Mouse (Mus musculus): Measurements from ENCODE around the gene BC107364. TPM values are rescaled to one million over a fixed set of nuclear protein-coding genes. Genes with fewer than 3 reads are reported as not detected.
A peak's percentile ranks its signal among the peaks of the same experiment; 100 is the strongest.
"Not testable (repeated sequence)": the region's sequence is repeated elsewhere in the genome, so short reads cannot be mapped to it uniquely, and the experiment has no call there.

BC107364 gene
- polyA plus RNA-seq, 1 experiment from 2014 or later, result not detected

DNA sequence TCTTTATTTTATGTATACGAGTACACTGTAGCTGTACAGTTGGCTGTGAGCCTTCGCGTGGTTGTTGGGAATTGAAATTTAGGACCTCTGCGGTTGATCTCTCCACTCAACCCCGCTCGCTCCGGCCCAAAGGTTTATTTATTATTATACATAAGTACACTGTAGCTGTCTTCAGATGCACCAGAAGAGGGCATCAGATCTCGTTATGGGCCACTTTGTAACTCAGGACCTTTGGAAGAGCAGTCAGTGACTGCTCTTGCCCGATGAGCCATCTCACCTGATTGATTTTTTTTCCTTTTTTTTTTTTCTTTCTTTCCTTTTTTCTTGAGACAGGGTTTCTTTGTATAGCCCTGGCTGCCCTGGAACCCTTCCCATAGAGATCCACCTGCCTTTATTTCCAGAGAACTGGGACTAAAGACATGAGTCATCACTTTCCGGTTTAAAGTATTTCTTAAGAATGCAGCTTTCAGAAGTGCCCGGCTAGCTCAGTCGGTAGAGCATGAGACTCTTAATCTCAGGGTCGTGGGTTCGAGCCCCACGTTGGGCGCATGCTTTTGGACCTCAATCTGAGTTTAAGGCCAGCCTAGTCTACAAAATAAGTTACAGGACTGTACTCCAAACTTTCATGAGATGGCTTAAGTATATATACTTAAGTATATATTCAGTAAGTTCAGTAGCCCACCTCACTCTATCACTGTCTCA lies 24.2 kb downstream of the BC107364 start:
- Histone ChIP-seq H3K36me3 (no peaks in the 10 kb centered on the region), H3K27ac (no peak overlapping the region), H3K4me1 (replicated peaks) (peaks cover 46% of the 10 kb centered on the region), H3K9me3 (no peaks in the 10 kb centered on the region), H3K4me3 (peak overlapping the region; percentile 39), H3K27me3 (ENCODE audit: insufficient read depth, poor library complexity, severe bottlenecking) (peaks cover 63% of the 10 kb centered on the region)
- peak; percentile 59 for DNase-seq (ENCODE audit: low spot score)
- WGBS, result 10% methylated on average over 16 of the region's 16 CpGs

DNA sequence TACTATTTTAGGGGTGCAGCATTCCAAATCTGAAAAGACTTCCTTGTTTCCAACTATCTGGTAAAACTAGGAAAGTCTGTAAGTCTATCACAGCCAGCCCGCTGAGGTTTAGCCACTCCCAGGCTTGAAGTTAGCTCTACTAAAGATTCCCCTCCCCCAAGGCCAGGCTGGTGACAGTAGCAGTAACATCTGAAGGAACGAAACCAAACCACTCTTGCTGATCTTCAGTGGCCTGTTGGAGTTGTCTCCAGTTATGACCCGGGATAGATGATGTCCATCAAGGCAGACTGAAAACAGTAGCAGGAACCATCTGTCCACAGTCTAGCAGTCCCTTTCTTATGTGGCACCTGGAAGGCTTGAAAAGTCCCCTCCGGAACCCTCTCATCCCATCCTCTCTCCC lies 24.8 kb downstream of the BC107364 start:
- Histone ChIP-seq H3K27ac (no peak overlapping the region), H3K27me3 (ENCODE audit: insufficient read depth, poor library complexity, severe bottlenecking) (peaks cover 65% of the 10 kb centered on the region), H3K9me3 (no peaks in the 10 kb centered on the region), H3K36me3 (no peaks in the 10 kb centered on the region), H3K4me3 (peak overlapping the region; percentile 39), H3K4me1 (replicated peaks) (peaks cover 43% of the 10 kb centered on the region)
- 8% methylated on average over 4 of the region's 4 CpGs for WGBS
- no peak for DNase-seq (ENCODE audit: low spot score)

DNA sequence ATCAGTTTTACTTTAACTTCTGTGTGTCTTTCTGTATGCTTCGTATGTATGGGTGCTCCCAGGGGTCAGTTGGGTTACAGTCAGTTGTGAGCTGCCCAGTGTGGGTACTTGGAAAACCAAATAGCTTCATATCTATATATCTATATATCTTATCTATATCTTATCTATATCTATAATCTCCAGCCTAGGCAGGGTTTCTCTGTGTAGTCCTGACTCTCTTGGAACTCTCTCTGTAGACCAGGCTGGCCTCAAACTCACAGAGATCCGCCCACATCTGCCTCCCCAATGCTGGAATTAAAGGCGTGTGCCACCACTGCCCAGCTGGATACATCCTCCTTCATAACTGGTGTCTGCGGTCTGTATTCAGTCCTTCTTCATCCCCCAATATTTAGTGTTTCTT lies 25.8 kb downstream of the BC107364 start:
- no peak for DNase-seq (ENCODE audit: low spot score)
- 82% methylated on average over 4 of the region's 4 CpGs for WGBS
- no peaks in the 10 kb centered on the region for H3K9me3 ChIP-seq
- H3K36me3 ChIP-seq, result no peaks in the 10 kb centered on the region
- no peak overlapping the region for H3K4me3 ChIP-seq
- peaks cover 34% of the 10 kb centered on the region; the same call in 1 of the 2 replicates for H3K4me1 ChIP-seq (replicated peaks)
- H3K27me3 ChIP-seq (ENCODE audit: insufficient read depth, poor library complexity, severe bottlenecking), result peaks cover 58% of the 10 kb centered on the region
- no peak overlapping the region for H3K27ac ChIP-seq

- whole genome bisulfite sequencing, result 12% methylated on average over 4 of the region's 4 CpGs
- H3K4me1 ChIP-seq (replicated peaks), result peaks cover 32% of the 10 kb centered on the region; the same call in 1 of the 2 replicates
- not testable (repeated sequence) for H3K36me3 ChIP-seq; H3K4me3 ChIP-seq; H3K27ac ChIP-seq; H3K9me3 ChIP-seq; DNase-seq (ENCODE audit: low spot score)
- H3K27me3 ChIP-seq (ENCODE audit: insufficient read depth, poor library complexity, severe bottlenecking), result peaks cover 44% of the 10 kb centered on the region
Measured at GRCm38 (mm10) chr3:96424447-96424846, 27.7 kb downstream of the BC107364 start.

DNA sequence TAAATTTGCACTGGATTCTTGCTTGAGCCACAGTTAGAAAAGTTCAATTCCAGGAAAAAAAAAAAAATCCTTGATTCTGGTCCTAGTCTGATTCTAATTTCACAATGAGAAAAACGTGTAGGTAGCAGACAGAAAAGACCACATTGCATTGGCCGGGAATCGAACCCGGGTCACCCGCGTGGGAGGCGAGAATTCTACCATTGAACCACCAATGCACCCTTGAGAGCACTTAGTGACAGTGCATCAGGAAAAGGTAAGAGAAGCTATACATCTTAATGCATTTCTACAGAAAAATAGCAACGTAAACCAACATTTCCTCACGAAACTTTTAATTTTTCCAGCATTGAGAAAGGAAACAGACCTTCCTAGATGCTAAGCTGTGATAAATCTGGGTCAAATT lies 28.2 kb downstream of the BC107364 start:
- Histone ChIP-seq H3K27me3 (ENCODE audit: insufficient read depth, poor library complexity, severe bottlenecking) (peaks cover 38% of the 10 kb centered on the region), H3K9me3 (no peaks in the 10 kb centered on the region), H3K36me3 (no peaks in the 10 kb centered on the region), H3K4me1 (replicated peaks) (peaks cover 32% of the 10 kb centered on the region; the same call in 1 of the 2 replicates), H3K27ac (no peak overlapping the region), H3K4me3 (no peak overlapping the region)
- WGBS, result 16% methylated on average over 9 of the region's 9 CpGs
- DNase-seq (ENCODE audit: low spot score), result no peak

- no peak for DNase-seq (ENCODE audit: low spot score)
Measured at GRCm38 (mm10) chr3:96420796-96421195, 31.3 kb downstream of the BC107364 start.

GRCm38 (mm10) chr3:96418902-96419301 lies 33.2 kb downstream of the BC107364 start:
- not testable (repeated sequence) for H3K27ac ChIP-seq; DNase-seq (ENCODE audit: low spot score); H3K9me3 ChIP-seq; H3K36me3 ChIP-seq; H3K4me3 ChIP-seq; H3K4me1 ChIP-seq (replicated peaks)
- 74% methylated on average over 5 of the region's 5 CpGs for WGBS
- H3K27me3 ChIP-seq (ENCODE audit: insufficient read depth, poor library complexity, severe bottlenecking), result peaks cover 17% of the 10 kb centered on the region

More at GRCm38 (mm10) chr3:96420796-96421195, 31.3 kb downstream of the BC107364 start:
- no peaks in the 10 kb centered on the region for H3K36me3 ChIP-seq
- H3K9me3 ChIP-seq, result no peaks in the 10 kb centered on the region
- no peak overlapping the region for H3K4me3 ChIP-seq
- no peak overlapping the region for H3K27ac ChIP-seq
- WGBS, result 73% methylated on average over 3 of the region's 3 CpGs
- H3K27me3 ChIP-seq (ENCODE audit: insufficient read depth, poor library complexity, severe bottlenecking), result peaks cover 25% of the 10 kb centered on the region
- H3K4me1 ChIP-seq (replicated peaks), result peaks cover 18% of the 10 kb centered on the region; the same call in 1 of the 2 replicates

GRCm38 (mm10) chr3:96417850-96418815 lies 34.0 kb downstream of the BC107364 start:
- Histone ChIP-seq H3K4me3 (no peak overlapping the region), H3K27me3 (ENCODE audit: insufficient read depth, poor library complexity, severe bottlenecking) (peaks cover 16% of the 10 kb centered on the region), H3K27ac (no peak overlapping the region), H3K36me3 (peaks cover 2% of the 10 kb centered on the region; the same call in 1 of the 2 replicates), H3K9me3 (no peaks in the 10 kb centered on the region), H3K4me1 (replicated peaks) (peaks cover 11% of the 10 kb centered on the region)
- DNase-seq (ENCODE audit: low spot score), result no peak
- WGBS, result 78% methylated on average over 7 of the region's 7 CpGs

GRCm38 (mm10) chr3:96416595-96416994 lies 35.5 kb downstream of the BC107364 start:
- no peak for DNase-seq (ENCODE audit: low spot score)
- peaks cover 11% of the 10 kb centered on the region for H3K4me1 ChIP-seq (replicated peaks)
- no peaks in the 10 kb centered on the region for H3K9me3 ChIP-seq
- peaks cover 8% of the 10 kb centered on the region; the same call in 1 of the 2 replicates for H3K36me3 ChIP-seq
- H3K27ac ChIP-seq, result no peak overlapping the region
- WGBS, result 94% methylated on average over 6 of the region's 6 CpGs
- no peak overlapping the region for H3K4me3 ChIP-seq
- peaks cover 6% of the 10 kb centered on the region for H3K27me3 ChIP-seq (ENCODE audit: insufficient read depth, poor library complexity, severe bottlenecking)

GRCm38 (mm10) chr3:96416056-96416455 lies 36.0 kb downstream of the BC107364 start:
- WGBS, result 89% methylated on average over 2 of the region's 2 CpGs

DNA sequence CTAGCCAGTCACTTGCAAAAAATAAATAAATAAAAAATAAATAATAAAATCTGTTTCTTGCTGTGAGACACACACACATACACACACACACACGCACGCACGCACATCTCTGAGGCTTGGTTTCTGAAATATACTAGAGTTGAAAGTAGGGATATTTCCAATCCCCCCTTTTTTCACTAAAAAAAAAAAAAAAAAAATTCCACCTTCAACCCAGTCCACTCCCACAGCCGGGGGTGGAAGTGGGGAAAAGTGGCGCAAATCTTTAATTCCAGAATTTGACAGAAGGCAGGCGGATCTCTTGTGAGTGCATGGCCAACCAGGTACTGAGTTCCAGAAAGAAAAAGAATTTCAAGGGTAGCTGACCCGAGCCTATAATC lies 37.2 kb downstream of the BC107364 start:
- DNase-seq (ENCODE audit: low spot score), result no peak
- Histone ChIP-seq H3K4me1 (replicated peaks) (peaks cover 12% of the 10 kb centered on the region), H3K27me3 (ENCODE audit: insufficient read depth, poor library complexity, severe bottlenecking) (peaks cover 18% of the 10 kb centered on the region), H3K36me3 (peaks cover 8% of the 10 kb centered on the region; the same call in 1 of the 2 replicates), H3K9me3 (no peaks in the 10 kb centered on the region), H3K4me3 (peak overlapping the region; percentile 83), H3K27ac (peak overlapping the region; percentile 99; the same call in 1 of the 2 replicates)
- WGBS, result 41% methylated on average over 7 of the region's 7 CpGs

More at GRCm38 (mm10) chr3:96416056-96416455, 36.0 kb downstream of the BC107364 start:
- peaks cover 11% of the 10 kb centered on the region for H3K4me1 ChIP-seq (replicated peaks)
- no peak for DNase-seq (ENCODE audit: low spot score)
- H3K27ac ChIP-seq, result no peak overlapping the region
- no peak overlapping the region for H3K4me3 ChIP-seq
- H3K27me3 ChIP-seq (ENCODE audit: insufficient read depth, poor library complexity, severe bottlenecking), result peaks cover 11% of the 10 kb centered on the region
- peaks cover 8% of the 10 kb centered on the region; the same call in 1 of the 2 replicates for H3K36me3 ChIP-seq
- no peaks in the 10 kb centered on the region for H3K9me3 ChIP-seq

- under 1% methylated on average over 64 of the region's 64 CpGs for WGBS
Measured at GRCm38 (mm10) chr3:96414126-96414950, 37.8 kb downstream of the BC107364 start.

More at GRCm38 (mm10) chr3:96414126-96414950, 37.8 kb downstream of the BC107364 start:
- Histone ChIP-seq H3K9me3 (no peaks in the 10 kb centered on the region), H3K27ac (peak overlapping the region; percentile 99), H3K4me3 (peak overlapping the region; percentile 83), H3K4me1 (replicated peaks) (peaks cover 18% of the 10 kb centered on the region), H3K36me3 (peaks cover 8% of the 10 kb centered on the region; the same call in 1 of the 2 replicates), H3K27me3 (ENCODE audit: insufficient read depth, poor library complexity, severe bottlenecking) (peaks cover 25% of the 10 kb centered on the region)
- peak; percentile 93 for DNase-seq (ENCODE audit: low spot score)

Measured in hindbrain, embryonic 10.5 days (tissue).